Mouse (Mus musculus) spleen, embryonic (tissue): ENCODE measurements around the gene Tpcn1.

ENCODE experiments used
- CTCF ChIA-PET: fragments of 350-600 bp; sonication (Branson Sonifier 250); formaldehyde crosslinking; loops from one replicate; lab custom pipeline; 2022; lab: Charles Lee

Gene Tpcn1

GRCm38 (mm10) chr5:120611416-120611815 is 22.9 kb upstream of the Tpcn1 start:
- CTCF ChIA-PET: interaction anchor here (1.2 kb wide), 1 partner anchor 101 kb away, joined by 9 read pairs; no protein-coding TSS in a partner anchor

- CTCF ChIA-PET: no interaction called here
Measured at GRCm38 (mm10) chr5:120610906-120611305, 22.4 kb upstream of the Tpcn1 start.

GRCm38 (mm10) chr5:120609246-120609775 is 20.8 kb upstream of the Tpcn1 start:
- CTCF ChIA-PET: no interaction called here

GRCm38 (mm10) chr5:120607335-120607734 is 18.9 kb upstream of the Tpcn1 start:
- CTCF ChIA-PET: interaction anchor here (1.6 kb wide), 1 partner anchor 10 kb away, joined by 4 read pairs; no protein-coding TSS in a partner anchor

GRCm38 (mm10) chr5:120606590-120607200 is 18.2 kb upstream of the Tpcn1 start:
- CTCF ChIA-PET: interaction anchor here (1.3 kb wide), 1 partner anchor 15 kb away, joined by 3 read pairs; no protein-coding TSS in a partner anchor

- CTCF ChIA-PET: interaction anchor here (0.6 to 1.5 kb wide), 11 partner anchors 14 to 154 kb away, joined by 3 to 6 read pairs (median 3); no protein-coding TSS in a partner anchor
Measured at GRCm38 (mm10) chr5:120605688-120606087, 17.2 kb upstream of the Tpcn1 start.

- CTCF ChIA-PET: interaction anchor here (0.7 to 1.5 kb wide), 11 partner anchors 13 to 499 kb away, joined by 3 to 27 read pairs (median 3); no protein-coding TSS in a partner anchor
Measured at GRCm38 (mm10) chr5:120605241-120605661, 16.8 kb upstream of the Tpcn1 start.

GRCm38 (mm10) chr5:120604839-120605238 is 16.4 kb upstream of the Tpcn1 start:
- CTCF ChIA-PET: interaction anchor here (0.6 to 1.5 kb wide), 9 partner anchors 17 to 499 kb away, joined by 3 to 27 read pairs (median 6); no protein-coding TSS in a partner anchor

GRCm38 (mm10) chr5:120603515-120603914 is 15.0 kb upstream of the Tpcn1 start:
- CTCF ChIA-PET: no interaction called here

- CTCF ChIA-PET: no interaction called here
Measured at GRCm38 (mm10) chr5:120602210-120602609, 13.7 kb upstream of the Tpcn1 start.

- CTCF ChIA-PET: interaction anchor here (0.6 kb wide), 1 partner anchor 14 kb away, joined by 3 read pairs; no protein-coding TSS in a partner anchor
Measured at GRCm38 (mm10) chr5:120600946-120601668, 12.6 kb upstream of the Tpcn1 start.

GRCm38 (mm10) chr5:120599625-120600024 is 11.2 kb upstream of the Tpcn1 start:
- CTCF ChIA-PET: interaction anchor here (0.7 kb wide), 1 partner anchor 14 kb away, joined by 3 read pairs; no protein-coding TSS in a partner anchor

- CTCF ChIA-PET: no interaction called here
Measured at GRCm38 (mm10) chr5:120594485-120594884, 6.0 kb upstream of the Tpcn1 start.

GRCm38 (mm10) chr5:120592141-120592540 is 3.7 kb upstream of the Tpcn1 start:
- CTCF ChIA-PET: interaction anchor here (0.8 kb wide), 1 partner anchor 14 kb away, joined by 3 read pairs; no protein-coding TSS in a partner anchor

GRCm38 (mm10) chr5:120590356-120591010 is 2.0 kb upstream of the Tpcn1 start:
- CTCF ChIA-PET: no interaction called here

GRCm38 (mm10) chr5:120587940-120588568 is 419 bp downstream of the Tpcn1 start:
- CTCF ChIA-PET: interaction anchor here (1.0 to 1.7 kb wide), 2 partner anchors 9 to 17 kb away, joined by 6 to 7 read pairs; no protein-coding TSS in a partner anchor

GRCm38 (mm10) chr5:120587616-120587926 is 902 bp downstream of the Tpcn1 start:
- CTCF ChIA-PET: interaction anchor here (0.7 to 1.7 kb wide), 3 partner anchors 9 to 17 kb away, joined by 3 to 7 read pairs (median 6); no protein-coding TSS in a partner anchor

GRCm38 (mm10) chr5:120586741-120587615 is 1.5 kb downstream of the Tpcn1 start:
- CTCF ChIA-PET: interaction anchor here (0.6 to 1.7 kb wide), 4 partner anchors 8 to 85 kb away, joined by 3 to 7 read pairs (median 6); no protein-coding TSS in a partner anchor

GRCm38 (mm10) chr5:120584968-120585367 is 3.5 kb downstream of the Tpcn1 start:
- CTCF ChIA-PET: no interaction called here

- CTCF ChIA-PET: interaction anchor here (1.3 kb wide), 1 partner anchor 22 kb away, joined by 3 read pairs; no protein-coding TSS in a partner anchor
Measured at GRCm38 (mm10) chr5:120583511-120583910, 5.0 kb downstream of the Tpcn1 start.
